Mouse (Mus musculus) stomach, embryonic 14.5 days (tissue): ENCODE results near the gene Cort. TPM values are rescaled to one million over a fixed set of nuclear protein-coding genes. Genes with fewer than 3 reads are reported as not detected.
A peak's percentile ranks its signal among the peaks of the same experiment; 100 is the strongest.

Experiments
- ATAC-seq: fragments of 200-750 bp; cut with Nextera tagmentation; 2 replicates; pipeline ENCODE4 v1.8.0; 2017; ENCODE audit warnings: low read depth, moderate TSS enrichment; ENCODE audit not compliant: insufficient number of reproducible peaks, insufficient read depth, low FRiP score
- H3K27ac ChIP-seq: fragments of 300-500 bp; sonication (generic); 2 replicates; pipeline ENCODE4 v1.5.1; 2014; ENCODE audit warnings: mild to moderate bottlenecking, low read length, moderate library complexity, mixed read lengths
- H3K27me3 ChIP-seq: fragments of 300-500 bp; sonication (generic); 2 replicates; pipeline ENCODE4 v1.6.1; 2014; ENCODE audit warnings: low read length, control low read depth, mixed read lengths; ENCODE audit not compliant: control insufficient read depth, insufficient read depth
- H3K36me3 ChIP-seq: fragments of 300-500 bp; sonication (generic); 2 replicates; pipeline ENCODE4 v1.6.1; 2014; ENCODE audit warnings: mild to moderate bottlenecking, control low read depth, low read length, moderate library complexity, mixed read lengths; ENCODE audit not compliant: control insufficient read depth, insufficient read depth
- H3K4me1 ChIP-seq: fragments of 300-500 bp; sonication (generic); 2 replicates; pipeline ENCODE4 v1.6.1; 2014; ENCODE audit warnings: low read length, control low read depth, mixed read lengths; ENCODE audit not compliant: control insufficient read depth, insufficient read depth
- H3K4me2 ChIP-seq: fragments of 300-500 bp; sonication (generic); replicated peaks from 2 replicates; pipeline ENCODE4 v1.6.1; 2014; ENCODE audit warnings: low read depth, low read length, control low read depth
- H3K4me3 ChIP-seq: fragments of 300-500 bp; sonication (generic); 2 replicates; pipeline ENCODE4 v1.5.1; 2014; ENCODE audit warnings: low read depth, low read length, control low read depth
- H3K9ac ChIP-seq: fragments of 300-500 bp; sonication (generic); replicated peaks from 2 replicates; pipeline ENCODE4 v1.6.1; 2014; ENCODE audit warnings: low read depth, mild to moderate bottlenecking, control low read depth, low read length, moderate library complexity, mixed read lengths
- H3K9me3 ChIP-seq: fragments of 300-500 bp; sonication (generic); 2 replicates; pipeline ENCODE4 v1.6.1; 2016; ENCODE audit warnings: low read depth, low read length, control low read depth; ENCODE audit not compliant: control insufficient read depth
- WGBS: fragments of 180-500 bp; shearing (Covaris S2); extraction: QIAGEN DNeasy Blood & Tissue Kit; methylation state at CpG from one replicate; pipeline ENCODE4 v1.1.7; 2014; 5-methylcytosine and 5-hydroxymethylcytosine counted together
- polyA plus RNA-seq: library from polyadenylated mRNA; unstranded; fragments of >200 nt; fragmentation: Nextera tagmentation; extraction: Ambion mirVana; gene quantifications from 2 replicates; pipeline ENCODE4 v1.2.1, GENCODE M21; 2014

The Cort gene
- polyA plus RNA-seq, 1 experiment from 2014 or later, result 0.65 TPM

DNA sequence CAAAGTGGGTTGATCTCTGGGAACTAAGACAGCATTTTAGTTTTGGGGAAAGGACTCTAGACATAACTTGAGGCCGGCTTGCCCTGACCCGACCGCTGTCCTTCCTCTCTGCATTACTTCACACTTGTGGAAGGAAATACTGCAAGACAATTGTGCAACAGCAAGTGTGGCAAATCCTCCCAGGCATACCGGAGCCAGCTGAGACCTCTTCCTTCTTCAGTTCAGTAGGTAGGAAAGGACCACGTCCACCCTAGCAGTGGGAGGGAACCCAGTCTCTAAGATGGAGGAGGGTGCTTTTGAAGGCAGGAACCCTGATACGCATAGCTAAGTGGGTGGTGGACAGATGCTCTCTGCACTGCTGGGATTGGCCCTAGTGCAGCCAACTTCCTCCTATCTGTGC is 29.1 kb upstream of the Cort start:
- Histone ChIP-seq H3K27ac (no peak overlapping the region), H3K4me1 (no peaks in the 10 kb centered on the region), H3K9me3 (no peaks in the 10 kb centered on the region), H3K27me3 (no peaks in the 10 kb centered on the region), H3K9ac (no peak overlapping the region), H3K4me3 (no peak overlapping the region), H3K4me2 (no peak overlapping the region), H3K36me3 (peaks cover 88% of the 10 kb centered on the region)
- WGBS, result 95% methylated on average over 6 of the region's 6 CpGs
- ATAC-seq, result no peak

DNA sequence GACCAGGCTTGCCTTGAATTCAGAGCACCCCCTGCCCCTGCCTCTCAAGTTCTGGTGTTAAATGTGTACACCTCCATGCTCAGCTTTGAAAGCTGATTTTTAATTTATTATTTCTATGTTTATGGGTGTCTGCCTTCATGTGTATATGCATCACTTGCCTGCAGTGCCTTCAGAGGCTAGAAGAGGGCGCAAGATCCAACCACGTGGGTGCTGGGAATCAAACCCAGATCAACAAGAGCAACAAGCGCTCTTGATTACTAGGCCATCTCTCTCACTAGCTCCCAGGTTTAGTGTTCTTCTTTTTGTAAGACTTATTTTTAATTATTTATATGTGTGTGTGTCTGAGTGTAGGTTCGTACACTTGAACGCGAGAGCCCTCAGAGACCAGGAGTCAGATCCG is 28.3 kb upstream of the Cort start:
- H3K4me2 ChIP-seq, result no peak overlapping the region
- no peak overlapping the region for H3K9ac ChIP-seq
- H3K36me3 ChIP-seq, result peaks cover 87% of the 10 kb centered on the region
- 97% methylated on average over 7 of the region's 7 CpGs for WGBS
- ATAC-seq, result no peak
- H3K4me3 ChIP-seq, result no peak overlapping the region
- no peaks in the 10 kb centered on the region for H3K4me1 ChIP-seq
- H3K27me3 ChIP-seq, result no peaks in the 10 kb centered on the region
- H3K27ac ChIP-seq, result no peak overlapping the region
- H3K9me3 ChIP-seq, result no peaks in the 10 kb centered on the region

DNA sequence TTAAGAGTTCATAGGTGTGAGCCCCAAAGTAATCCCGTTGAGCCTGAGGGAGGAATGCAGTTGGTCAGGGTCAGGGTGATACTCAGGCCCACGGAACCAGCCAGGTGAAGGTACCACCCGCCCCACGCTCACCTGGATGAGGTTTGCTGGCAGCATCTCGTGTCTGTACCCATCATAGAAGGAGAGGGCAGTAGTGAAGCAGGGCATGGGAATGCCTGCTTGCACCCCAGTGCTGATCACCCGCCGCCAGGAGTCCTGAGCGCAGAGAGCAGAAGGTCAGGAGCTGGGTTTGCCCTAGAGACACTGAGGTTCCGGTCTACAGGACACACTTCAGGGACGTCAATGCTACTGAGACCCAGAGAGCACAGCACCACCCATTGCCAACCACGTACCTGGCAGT is 24.2 kb upstream of the Cort start:
- Histone ChIP-seq H3K4me1 (peaks cover 5% of the 10 kb centered on the region; the same call in 1 of the 2 replicates), H3K9me3 (no peaks in the 10 kb centered on the region), H3K36me3 (peaks cover 54% of the 10 kb centered on the region), H3K27me3 (no peaks in the 10 kb centered on the region), H3K27ac (no peak overlapping the region), H3K9ac (no peak overlapping the region), H3K4me2 (no peak overlapping the region), H3K4me3 (no peak overlapping the region)
- ATAC-seq, result no peak
- 89% methylated on average over 11 of the region's 11 CpGs for WGBS

DNA sequence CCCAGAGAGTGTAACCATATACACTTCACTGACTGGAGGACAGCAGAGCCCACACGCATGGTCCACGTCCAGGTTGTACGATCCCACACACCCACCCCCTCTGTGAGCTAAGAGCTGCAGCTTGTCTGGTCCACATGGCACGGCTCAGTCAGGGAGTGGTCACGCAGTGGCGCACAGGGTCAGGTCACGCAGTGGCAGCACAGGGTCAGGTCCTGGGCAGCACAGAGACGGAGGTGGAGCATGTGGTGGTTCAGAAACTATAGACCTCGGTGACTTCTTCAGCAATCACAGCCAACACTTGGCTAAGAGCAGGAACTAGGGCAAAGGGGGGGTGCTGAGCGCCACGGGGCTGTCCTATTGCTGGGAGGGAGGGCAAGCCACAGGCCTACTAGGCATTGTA is 23.7 kb upstream of the Cort start:
- ATAC-seq, result no peak
- H3K9me3 ChIP-seq, result no peaks in the 10 kb centered on the region
- no peak overlapping the region for H3K27ac ChIP-seq
- H3K4me3 ChIP-seq, result no peak overlapping the region
- 77% methylated on average over 11 of the region's 11 CpGs for WGBS
- no peak overlapping the region for H3K9ac ChIP-seq
- no peak overlapping the region for H3K4me2 ChIP-seq
- peaks cover 5% of the 10 kb centered on the region; the same call in 1 of the 2 replicates for H3K4me1 ChIP-seq
- no peaks in the 10 kb centered on the region for H3K27me3 ChIP-seq
- H3K36me3 ChIP-seq, result peaks cover 50% of the 10 kb centered on the region

DNA sequence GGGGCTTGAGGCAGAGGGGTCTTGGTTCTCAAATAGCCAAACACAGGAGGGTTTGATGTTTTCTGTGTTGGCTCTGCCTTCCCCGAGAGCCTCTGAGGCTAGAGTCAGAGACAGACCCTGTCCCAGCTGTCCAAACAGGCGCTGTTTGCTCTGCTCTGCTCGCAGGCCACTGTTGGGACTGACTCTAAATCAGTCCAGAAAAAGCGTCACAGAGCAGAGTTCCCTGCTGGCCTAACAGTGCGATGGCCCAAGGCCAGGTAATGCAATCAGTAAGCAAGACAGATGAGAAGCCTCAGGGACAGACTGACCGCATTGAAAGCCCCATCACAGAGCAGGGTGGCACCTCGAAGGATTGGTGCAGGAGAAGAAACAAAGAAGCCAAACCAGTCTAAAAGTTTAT is 23.0 kb upstream of the Cort start:
- ATAC-seq, result no peak
- Histone ChIP-seq H3K4me2 (no peak overlapping the region), H3K36me3 (peaks cover 43% of the 10 kb centered on the region), H3K4me3 (no peak overlapping the region), H3K4me1 (peaks cover 5% of the 10 kb centered on the region; the same call in 1 of the 2 replicates), H3K9me3 (no peaks in the 10 kb centered on the region), H3K9ac (no peak overlapping the region), H3K27me3 (no peaks in the 10 kb centered on the region), H3K27ac (no peak overlapping the region)
- 69% methylated on average over 7 of the region's 7 CpGs for WGBS

DNA sequence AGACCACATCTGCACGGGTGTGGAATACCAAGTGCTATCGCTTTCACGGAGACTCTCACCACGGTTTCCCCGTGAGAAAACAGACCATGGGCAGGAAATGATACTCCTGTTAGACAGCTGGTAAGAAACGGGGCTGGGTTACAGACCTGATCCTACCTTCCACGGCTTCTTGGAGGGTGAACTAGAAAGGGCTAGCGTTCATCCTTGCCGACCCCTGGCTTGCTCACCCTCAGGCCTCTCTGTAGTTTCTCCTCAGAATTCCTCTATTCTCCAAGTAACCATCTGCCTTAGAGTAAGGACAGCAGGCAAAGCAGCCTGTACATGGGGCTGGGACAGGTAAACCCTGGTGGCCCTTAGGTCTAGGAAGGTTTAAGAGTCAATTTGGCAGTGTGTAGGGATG is 22.6 kb upstream of the Cort start:
- Histone ChIP-seq H3K27ac (no peak overlapping the region), H3K4me2 (no peak overlapping the region), H3K36me3 (peaks cover 39% of the 10 kb centered on the region), H3K9me3 (no peaks in the 10 kb centered on the region), H3K4me3 (no peak overlapping the region), H3K9ac (no peak overlapping the region), H3K27me3 (no peaks in the 10 kb centered on the region), H3K4me1 (peaks cover 5% of the 10 kb centered on the region; the same call in 1 of the 2 replicates)
- ATAC-seq, result no peak
- 81% methylated on average over 9 of the region's 9 CpGs for WGBS

DNA sequence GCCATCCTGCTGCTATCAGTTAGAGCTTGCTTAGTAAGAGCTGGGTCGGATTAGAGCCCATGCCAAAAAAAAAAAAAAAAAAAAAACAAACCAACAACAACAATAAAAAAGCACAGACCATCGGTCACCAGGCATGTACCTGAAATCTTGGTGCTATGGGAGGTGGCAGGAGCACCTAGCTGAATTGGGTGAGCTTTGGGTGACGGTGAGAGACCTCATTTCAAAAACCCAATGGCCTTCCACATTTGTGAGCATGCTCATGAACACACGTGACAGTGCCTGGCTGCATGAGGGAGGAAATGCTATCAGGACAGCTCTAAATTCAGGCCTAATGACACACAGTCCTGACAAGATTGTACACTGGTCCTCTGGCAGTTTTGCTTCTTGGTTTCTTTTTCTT is 21.5 kb upstream of the Cort start:
- peaks cover 28% of the 10 kb centered on the region for H3K36me3 ChIP-seq
- H3K27me3 ChIP-seq, result no peaks in the 10 kb centered on the region
- 76% methylated on average over 4 of the region's 4 CpGs for WGBS
- no peak overlapping the region for H3K4me2 ChIP-seq
- ATAC-seq, result no peak
- H3K9ac ChIP-seq, result no peak overlapping the region
- no peaks in the 10 kb centered on the region for H3K9me3 ChIP-seq
- H3K4me3 ChIP-seq, result no peak overlapping the region
- H3K4me1 ChIP-seq, result peaks cover 5% of the 10 kb centered on the region; the same call in 1 of the 2 replicates
- H3K27ac ChIP-seq, result no peak overlapping the region; the same call in 1 of the 2 replicates

DNA sequence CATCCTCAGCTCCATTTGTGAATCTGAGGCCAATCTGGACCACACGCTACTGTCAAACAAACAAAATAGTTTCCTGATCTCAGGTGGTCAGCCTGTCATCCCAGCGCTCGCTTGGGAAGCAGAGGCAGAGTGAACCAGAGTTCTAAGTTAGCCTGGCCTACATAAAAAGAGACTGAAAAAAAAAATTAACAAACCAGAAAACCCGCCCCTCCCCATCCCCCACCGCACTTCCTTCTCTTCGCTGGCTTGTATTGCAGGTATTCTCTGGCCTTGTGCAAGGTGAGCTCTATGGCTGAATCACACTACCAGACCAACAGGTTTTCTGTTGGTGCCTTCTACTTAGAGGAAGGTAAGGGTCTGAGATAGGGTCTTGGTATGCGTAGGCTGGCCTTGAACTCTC is 21.0 kb upstream of the Cort start:
- Histone ChIP-seq H3K4me2 (no peak overlapping the region), H3K9me3 (no peaks in the 10 kb centered on the region), H3K4me1 (peaks cover 5% of the 10 kb centered on the region; the same call in 1 of the 2 replicates), H3K27me3 (no peaks in the 10 kb centered on the region), H3K9ac (no peak overlapping the region), H3K27ac (no peak overlapping the region; the same call in 1 of the 2 replicates), H3K4me3 (no peak overlapping the region), H3K36me3 (peaks cover 23% of the 10 kb centered on the region)
- ATAC-seq, result peak; percentile 47; the same call in 1 of the 2 replicates
- 74% methylated on average over 7 of the region's 7 CpGs for WGBS

DNA sequence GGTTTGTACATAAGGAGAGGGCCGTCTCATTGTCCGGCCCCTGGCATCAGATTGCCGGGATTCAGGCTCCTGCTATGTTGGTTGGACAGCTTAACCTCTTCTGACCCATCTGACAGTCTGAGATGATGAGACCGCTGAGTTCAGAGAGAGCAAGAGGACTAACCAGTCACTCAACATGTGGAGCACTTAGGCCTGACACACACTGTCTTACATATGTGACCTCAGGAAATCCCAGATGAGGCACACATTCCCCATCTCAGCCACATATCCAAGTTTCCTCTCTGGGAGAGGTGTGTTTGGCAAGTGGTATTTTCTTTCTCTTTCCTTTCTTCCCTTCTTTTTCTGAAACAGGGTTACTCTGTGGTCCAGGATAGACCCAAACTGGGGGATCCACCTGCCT is 18.6 kb upstream of the Cort start:
- WGBS, result 60% methylated on average over 4 of the region's 4 CpGs
- Histone ChIP-seq H3K9ac (no peak overlapping the region), H3K9me3 (no peaks in the 10 kb centered on the region), H3K4me3 (no peak overlapping the region), H3K27me3 (no peaks in the 10 kb centered on the region), H3K4me1 (peaks cover 5% of the 10 kb centered on the region; the same call in 1 of the 2 replicates), H3K36me3 (peaks cover 5% of the 10 kb centered on the region; the same call in 1 of the 2 replicates), H3K4me2 (no peak overlapping the region), H3K27ac (no peak overlapping the region)
- ATAC-seq, result no peak
